Mouse (Mus musculus) ovary, adult 18-20 months (tissue): ENCODE data around the gene Ggcx.

ENCODE experiments used
- DNase-seq: peaks from one replicate; pipeline ENCODE4 v3.0.0; 2022; ENCODE audit warnings: low spot score, mixed read lengths

Ggcx gene

GRCm38 (mm10) chr6:72414076-72414756 lies at the start of gene Ggcx:
Gene Ggcx, plus strand, starts transcription at chr6:72414308.
- DNase-seq: peak; percentile 91

- DNase-seq: no peak
Observed at GRCm38 (mm10) chr6:72364985-72365384, 49.1 kb upstream of the Ggcx start.

GRCm38 (mm10) chr6:72366304-72366703 lies 47.8 kb upstream of the Ggcx start:
- no peak for DNase-seq

GRCm38 (mm10) chr6:72366844-72367443 lies 47.2 kb upstream of the Ggcx start, which contains the start of gene Rnf181:
Gene Rnf181, minus strand, starts transcription at chr6:72366956.
- no peak for DNase-seq

- DNase-seq: no peak
Observed at GRCm38 (mm10) chr6:72367460-72367974, 46.6 kb upstream of the Ggcx start.

- DNase-seq: no peak
Observed at GRCm38 (mm10) chr6:72369557-72369956, 44.6 kb upstream of the Ggcx start.

- DNase-seq: peak; percentile 70
Observed at GRCm38 (mm10) chr6:72370091-72370490, 44.0 kb upstream of the Ggcx start.

- no peak for DNase-seq
Observed at GRCm38 (mm10) chr6:72371147-72371546, 43.0 kb upstream of the Ggcx start.

GRCm38 (mm10) chr6:72371571-72371970 lies 42.5 kb upstream of the Ggcx start:
- DNase-seq: no peak

GRCm38 (mm10) chr6:72373184-72373583 lies 40.9 kb upstream of the Ggcx start:
- DNase-seq: no peak

GRCm38 (mm10) chr6:72374206-72374605 lies 39.9 kb upstream of the Ggcx start:
- no peak for DNase-seq

- no peak for DNase-seq
Observed at GRCm38 (mm10) chr6:72374820-72375563, 39.1 kb upstream of the Ggcx start.

GRCm38 (mm10) chr6:72378510-72379234 lies 35.4 kb upstream of the Ggcx start:
- no peak for DNase-seq

- no peak for DNase-seq
Observed at GRCm38 (mm10) chr6:72379377-72380130, 34.6 kb upstream of the Ggcx start.

- peak; percentile 72 for DNase-seq
Observed at GRCm38 (mm10) chr6:72380131-72380770, 33.9 kb upstream of the Ggcx start, which contains the start of gene Vamp5. Gene Vamp5, minus strand, starts transcription at chr6:72380468.

GRCm38 (mm10) chr6:72382494-72382893 lies 31.6 kb upstream of the Ggcx start:
- no peak for DNase-seq

- DNase-seq: no peak
Observed at GRCm38 (mm10) chr6:72383142-72383820, 30.8 kb upstream of the Ggcx start.

GRCm38 (mm10) chr6:72383952-72384351 lies 30.2 kb upstream of the Ggcx start:
- no peak for DNase-seq

GRCm38 (mm10) chr6:72385258-72385657 lies 28.9 kb upstream of the Ggcx start:
- no peak for DNase-seq

- DNase-seq: no peak
Observed at GRCm38 (mm10) chr6:72386561-72386960, 27.5 kb upstream of the Ggcx start.
